Mouse (Mus musculus): ENCODE measurements around the gene Lrrc28. TPM values are rescaled to one million over a fixed set of nuclear protein-coding genes. Genes with fewer than 3 reads are reported as not detected.

The Lrrc28 gene
- total and polyA plus RNA-seq, 3 experiments, result 8.9 to 41.2 (median 16.6) TPM

DNA sequence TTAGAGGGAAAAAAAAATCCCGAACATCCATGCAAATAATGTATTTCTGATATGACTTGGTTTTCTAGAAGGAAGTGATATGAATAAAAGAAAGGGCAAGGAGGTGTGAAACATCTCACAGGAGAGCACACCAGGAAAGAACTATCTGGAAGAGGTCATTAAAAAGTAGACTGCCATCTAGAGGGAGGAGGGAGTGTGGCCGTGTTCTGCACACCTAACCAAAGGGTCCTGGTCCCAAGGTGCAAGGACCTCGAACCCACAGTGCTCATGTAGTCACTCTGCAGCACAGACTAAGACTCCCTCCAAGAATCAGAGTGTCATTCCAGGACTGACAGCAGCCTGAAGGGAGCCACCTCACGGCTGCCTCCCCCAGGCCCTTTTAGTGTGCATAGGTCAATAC is 124.1 kb downstream of the Lrrc28 start:
- Histone ChIP-seq H3K27me3 (ENCODE audit: insufficient read depth, low read length) (no peaks in the 10 kb centered on the region), H3K9me3 (replicated peaks) (no peaks in the 10 kb centered on the region), H3K4me1 (ENCODE audit: insufficient read depth, low read depth, low read length) (no peaks in the 10 kb centered on the region), H3K4me3 (ENCODE audit: low read depth, low read length) (no peak overlapping the region), H3K36me3 (replicated peaks) (peaks cover 3% of the 10 kb centered on the region)
- no peak for DNase-seq (ENCODE audit: low spot score)
- no peak for TF ChIP-seq CTCF (IDR thresholded peaks at IDR 0.05; ENCODE audit: low read depth, low read length)
- no peak for TF ChIP-seq GATA1 (IDR thresholded peaks at IDR 0.05; ENCODE audit: borderline replicate concordance, low read length)
- TF ChIP-seq TAL1 (conservative IDR thresholded peaks at IDR 0.05; ENCODE audit: low read depth, low read length), result no peak
- TF ChIP-seq POLR2AphosphoS5 (IDR thresholded peaks at IDR 0.05; ENCODE audit: insufficient replicate concordance, low read depth, low read length), result no peak
- TF ChIP-seq GATA2 (IDR thresholded peaks at IDR 0.05; ENCODE audit: borderline replicate concordance, low read depth, low read length), result no peak
- ATAC-seq (ENCODE audit: extremely low read depth, insufficient number of reproducible peaks, low FRiP score, poor library complexity, severe bottlenecking), result no peak

DNA sequence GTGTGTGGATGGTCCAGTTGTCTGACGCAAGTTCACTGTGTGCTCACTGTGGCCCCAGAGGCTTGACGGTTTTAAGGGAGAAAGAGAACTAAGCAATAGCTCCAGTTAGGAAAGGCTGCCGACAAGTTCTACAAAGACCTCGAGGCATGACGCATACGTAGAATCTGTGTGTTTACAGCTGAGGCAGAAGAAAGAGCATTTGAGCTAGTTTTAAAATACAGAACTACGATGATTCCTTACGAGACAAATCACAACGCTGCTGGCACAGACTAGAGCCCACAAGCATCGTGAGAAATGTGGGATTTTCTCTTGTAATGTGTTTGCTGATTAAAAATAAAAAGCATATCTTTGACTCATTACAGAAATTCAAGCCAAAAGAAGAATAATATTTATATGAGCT is 125.1 kb downstream of the Lrrc28 start:
- TF ChIP-seq CTCF (IDR thresholded peaks at IDR 0.05; ENCODE audit: low read depth, low read length), result no peak
- no peak for TF ChIP-seq POLR2AphosphoS5 (IDR thresholded peaks at IDR 0.05; ENCODE audit: insufficient replicate concordance, low read depth, low read length)
- TF ChIP-seq TAL1 (conservative IDR thresholded peaks at IDR 0.05; ENCODE audit: low read depth, low read length), result no peak
- TF ChIP-seq GATA1 (IDR thresholded peaks at IDR 0.05; ENCODE audit: borderline replicate concordance, low read length), result no peak
- no peak for TF ChIP-seq GATA2 (IDR thresholded peaks at IDR 0.05; ENCODE audit: borderline replicate concordance, low read depth, low read length)
- Histone ChIP-seq H3K27me3 (ENCODE audit: insufficient read depth, low read length) (no peaks in the 10 kb centered on the region), H3K36me3 (replicated peaks) (peaks cover 4% of the 10 kb centered on the region), H3K4me1 (ENCODE audit: insufficient read depth, low read depth, low read length) (no peaks in the 10 kb centered on the region), H3K9me3 (replicated peaks) (no peaks in the 10 kb centered on the region), H3K4me3 (ENCODE audit: low read depth, low read length) (no peak overlapping the region)
- ATAC-seq (ENCODE audit: extremely low read depth, insufficient number of reproducible peaks, low FRiP score, poor library complexity, severe bottlenecking), result no peak
- no peak for DNase-seq (ENCODE audit: low spot score)

DNA sequence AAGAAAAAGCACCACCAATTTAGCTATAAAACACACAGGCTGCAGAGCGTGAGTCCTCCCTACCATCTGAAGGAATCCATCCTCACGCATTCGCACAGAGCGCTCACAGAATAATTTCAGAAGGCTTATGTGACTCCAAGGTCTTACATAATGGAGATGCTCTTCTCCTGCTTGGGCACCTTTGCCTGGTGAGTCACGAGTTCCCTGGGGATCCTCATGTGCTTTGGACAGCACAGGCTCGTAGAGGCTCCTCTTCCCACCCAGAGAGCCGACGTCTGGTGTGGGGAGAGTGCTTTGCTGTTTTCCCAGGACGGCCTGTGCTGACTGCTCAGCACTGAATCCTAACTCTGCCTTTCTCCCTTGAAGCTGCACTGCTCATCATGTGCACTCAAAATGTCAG is 129.4 kb downstream of the Lrrc28 start:
- Histone ChIP-seq H3K36me3 (replicated peaks) (peaks cover 7% of the 10 kb centered on the region), H3K4me1 (ENCODE audit: insufficient read depth, low read depth, low read length) (no peaks in the 10 kb centered on the region), H3K9me3 (replicated peaks) (no peaks in the 10 kb centered on the region), H3K27me3 (ENCODE audit: insufficient read depth, low read length) (no peaks in the 10 kb centered on the region), H3K4me3 (ENCODE audit: low read depth, low read length) (no peak overlapping the region)
- TF ChIP-seq TAL1 (conservative IDR thresholded peaks at IDR 0.05; ENCODE audit: low read depth, low read length) (no peak), GATA1 (IDR thresholded peaks at IDR 0.05; ENCODE audit: borderline replicate concordance, low read length) (no peak), CTCF (IDR thresholded peaks at IDR 0.05; ENCODE audit: low read depth, low read length) (no peak), GATA2 (IDR thresholded peaks at IDR 0.05; ENCODE audit: borderline replicate concordance, low read depth, low read length) (no peak), POLR2AphosphoS5 (IDR thresholded peaks at IDR 0.05; ENCODE audit: insufficient replicate concordance, low read depth, low read length) (no peak)
- ATAC-seq (ENCODE audit: extremely low read depth, insufficient number of reproducible peaks, low FRiP score, poor library complexity, severe bottlenecking) (no peak), DNase-seq (ENCODE audit: low spot score) (no peak)

DNA sequence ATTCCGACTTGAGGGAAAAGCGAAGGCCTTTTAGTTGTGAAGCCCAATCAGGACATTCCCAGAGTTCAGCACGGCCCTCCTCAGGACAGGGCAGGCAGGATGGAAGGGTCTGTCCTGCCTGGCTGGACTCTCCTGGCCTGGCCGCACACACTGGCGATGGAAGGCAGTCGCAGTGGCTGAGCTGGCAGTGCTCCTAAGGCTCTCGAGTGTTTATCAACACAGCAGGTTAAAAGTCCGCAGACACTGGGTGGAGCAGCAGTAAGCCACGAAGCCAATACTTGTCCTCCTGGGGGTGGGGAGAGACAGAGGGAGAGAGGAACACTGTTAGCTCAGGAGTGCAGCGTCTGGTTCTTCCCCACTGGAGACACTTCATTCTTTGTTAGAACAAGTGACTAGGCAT is 130.2 kb downstream of the Lrrc28 start:
- H3K36me3 ChIP-seq (replicated peaks), result peaks cover 7% of the 10 kb centered on the region
- no peaks in the 10 kb centered on the region for H3K27me3 ChIP-seq (ENCODE audit: insufficient read depth, low read length)
- TF ChIP-seq GATA2 (IDR thresholded peaks at IDR 0.05; ENCODE audit: borderline replicate concordance, low read depth, low read length) (no peak), GATA1 (IDR thresholded peaks at IDR 0.05; ENCODE audit: borderline replicate concordance, low read length) (no peak), POLR2AphosphoS5 (IDR thresholded peaks at IDR 0.05; ENCODE audit: insufficient replicate concordance, low read depth, low read length) (no peak), TAL1 (conservative IDR thresholded peaks at IDR 0.05; ENCODE audit: low read depth, low read length) (no peak), CTCF (IDR thresholded peaks at IDR 0.05; ENCODE audit: low read depth, low read length) (no peak)
- H3K9me3 ChIP-seq (replicated peaks), result no peaks in the 10 kb centered on the region
- no peaks in the 10 kb centered on the region for H3K4me1 ChIP-seq (ENCODE audit: insufficient read depth, low read depth, low read length)
- ATAC-seq (ENCODE audit: extremely low read depth, insufficient number of reproducible peaks, low FRiP score, poor library complexity, severe bottlenecking) (no peak), DNase-seq (ENCODE audit: low spot score) (no peak)
- H3K4me3 ChIP-seq (ENCODE audit: low read depth, low read length), result no peak overlapping the region

DNA sequence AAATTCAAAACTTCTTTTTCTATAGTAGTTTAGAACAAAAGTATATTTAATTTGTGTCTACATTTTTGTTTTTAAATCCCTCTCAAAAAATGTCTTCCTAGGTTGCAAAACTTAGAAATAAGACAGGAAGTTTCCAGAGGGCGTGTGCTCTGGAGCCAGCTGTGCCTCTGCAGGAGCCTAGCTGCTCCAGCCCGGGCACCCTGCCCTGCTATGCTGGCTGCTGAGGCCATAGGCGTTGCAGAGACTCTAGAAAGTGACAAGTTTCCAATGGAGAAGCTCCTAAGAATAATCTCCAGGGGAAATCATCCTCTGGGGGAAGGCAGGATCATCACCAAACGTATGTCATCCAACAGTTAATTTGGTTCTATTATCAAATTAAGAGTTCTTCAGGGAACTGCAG is 130.7 kb downstream of the Lrrc28 start:
- Histone ChIP-seq H3K4me3 (ENCODE audit: low read depth, low read length) (no peak overlapping the region), H3K36me3 (replicated peaks) (peaks cover 7% of the 10 kb centered on the region), H3K9me3 (replicated peaks) (no peaks in the 10 kb centered on the region), H3K4me1 (ENCODE audit: insufficient read depth, low read depth, low read length) (no peaks in the 10 kb centered on the region), H3K27me3 (ENCODE audit: insufficient read depth, low read length) (no peaks in the 10 kb centered on the region)
- no peak for ATAC-seq (ENCODE audit: extremely low read depth, insufficient number of reproducible peaks, low FRiP score, poor library complexity, severe bottlenecking)
- no peak for DNase-seq (ENCODE audit: low spot score)
- TF ChIP-seq GATA2 (IDR thresholded peaks at IDR 0.05; ENCODE audit: borderline replicate concordance, low read depth, low read length) (no peak), GATA1 (IDR thresholded peaks at IDR 0.05; ENCODE audit: borderline replicate concordance, low read length) (no peak), TAL1 (conservative IDR thresholded peaks at IDR 0.05; ENCODE audit: low read depth, low read length) (no peak), POLR2AphosphoS5 (IDR thresholded peaks at IDR 0.05; ENCODE audit: insufficient replicate concordance, low read depth, low read length) (no peak), CTCF (IDR thresholded peaks at IDR 0.05; ENCODE audit: low read depth, low read length) (no peak)

DNA sequence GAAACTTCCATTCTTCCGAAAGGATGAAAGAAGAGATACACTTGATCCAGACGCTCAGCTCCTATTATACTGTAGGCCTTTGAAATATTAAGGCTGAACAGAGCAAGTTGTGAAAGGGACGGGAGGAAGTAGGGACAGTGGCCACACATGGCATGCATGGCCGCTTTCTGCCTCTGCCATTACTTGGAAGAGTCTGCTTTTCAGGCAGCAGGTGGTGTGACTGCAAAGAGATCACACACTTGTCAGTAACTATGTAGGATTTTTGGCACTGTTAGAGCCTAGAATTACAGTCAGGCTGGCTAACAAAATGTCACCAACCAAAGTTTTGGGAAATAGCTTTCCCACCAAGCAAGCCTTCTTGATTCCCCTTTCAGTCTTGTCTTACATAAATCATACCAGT is 131.4 kb downstream of the Lrrc28 start:
- Histone ChIP-seq H3K4me3 (ENCODE audit: low read depth, low read length) (no peak overlapping the region), H3K36me3 (replicated peaks) (peaks cover 7% of the 10 kb centered on the region), H3K9me3 (replicated peaks) (no peaks in the 10 kb centered on the region), H3K27me3 (ENCODE audit: insufficient read depth, low read length) (no peaks in the 10 kb centered on the region), H3K4me1 (ENCODE audit: insufficient read depth, low read depth, low read length) (no peaks in the 10 kb centered on the region)
- ATAC-seq (ENCODE audit: extremely low read depth, insufficient number of reproducible peaks, low FRiP score, poor library complexity, severe bottlenecking) (no peak), DNase-seq (ENCODE audit: low spot score) (no peak)
- TF ChIP-seq CTCF (IDR thresholded peaks at IDR 0.05; ENCODE audit: low read depth, low read length) (no peak), GATA1 (IDR thresholded peaks at IDR 0.05; ENCODE audit: borderline replicate concordance, low read length) (no peak), TAL1 (conservative IDR thresholded peaks at IDR 0.05; ENCODE audit: low read depth, low read length) (no peak), POLR2AphosphoS5 (IDR thresholded peaks at IDR 0.05; ENCODE audit: insufficient replicate concordance, low read depth, low read length) (no peak), GATA2 (IDR thresholded peaks at IDR 0.05; ENCODE audit: borderline replicate concordance, low read depth, low read length) (no peak)
